Mouse (Mus musculus) midbrain, postnatal 0 days (tissue): Measurements from ENCODE around the gene Prph. TPM values are rescaled to one million over a fixed set of nuclear protein-coding genes. Genes with fewer than 3 reads are reported as not detected.
A peak's percentile ranks its signal among the peaks of the same experiment; 100 is the strongest.

ENCODE experiments used
- ATAC-seq: fragments of 200-750 bp; cut with Nextera tagmentation; 2 replicates; pipeline ENCODE4 v1.8.0; 2017; ENCODE audit warnings: moderate number of reproducible peaks, mild to moderate bottlenecking, moderate TSS enrichment, moderate library complexity; ENCODE audit not compliant: low FRiP score
- DNase-seq: peaks from one replicate; pipeline ENCODE4 v3.0.0-alpha.2; 2015; ENCODE audit warnings: low spot score
- H3K27ac ChIP-seq: fragments of 300-500 bp; sonication (generic); 2 replicates; pipeline ENCODE4 v1.5.1; 2014; ENCODE audit warnings: low read depth, mild to moderate bottlenecking, low read length, mixed read lengths
- H3K27me3 ChIP-seq: fragments of 300-500 bp; sonication (generic); 2 replicates; pipeline ENCODE4 v1.6.1; 2014; ENCODE audit warnings: low read length, control low read depth, mixed read lengths; ENCODE audit not compliant: insufficient read depth
- H3K36me3 ChIP-seq: fragments of 300-500 bp; sonication (generic); 2 replicates; pipeline ENCODE4 v1.6.1; 2014; ENCODE audit warnings: low read length, control low read depth, mixed read lengths; ENCODE audit not compliant: insufficient read depth
- H3K4me1 ChIP-seq: fragments of 300-500 bp; sonication (generic); 2 replicates; pipeline ENCODE4 v1.6.1; 2014; ENCODE audit warnings: mild to moderate bottlenecking, control low read depth, antibody characterized with exemption, low read length, mixed read lengths; ENCODE audit not compliant: insufficient read depth
- H3K4me2 ChIP-seq: fragments of 300-500 bp; sonication (generic); 2 replicates; pipeline ENCODE4 v1.6.1; 2014; ENCODE audit warnings: low read depth, mild to moderate bottlenecking, low read length, mixed read lengths; ENCODE audit not compliant: poor library complexity, severe bottlenecking
- H3K4me3 ChIP-seq: fragments of 300-500 bp; sonication (generic); 2 replicates; pipeline ENCODE4 v1.5.1; 2014; ENCODE audit warnings: low read depth, mild to moderate bottlenecking, low read length, moderate library complexity
- H3K9ac ChIP-seq: fragments of 300-500 bp; sonication (generic); replicated peaks from 2 replicates; pipeline ENCODE4 v1.6.1; 2014; ENCODE audit warnings: mild to moderate bottlenecking, low read length, moderate library complexity, mixed read lengths; ENCODE audit not compliant: poor library complexity, severe bottlenecking
- H3K9me3 ChIP-seq: fragments of 300-500 bp; sonication (generic); 2 replicates; pipeline ENCODE4 v1.6.1; 2016; ENCODE audit warnings: low read length, control low read depth
- CTCF ChIP-seq: IDR thresholded peaks from 2 replicates; pipeline ENCODE4 v1.5.1; 2016; ENCODE audit warnings: antibody characterized with exemption, mild to moderate bottlenecking
- WGBS: fragments of 180-500 bp; shearing (Covaris S2); extraction: QIAGEN DNeasy Blood & Tissue Kit; methylation state at CpG from one replicate; pipeline ENCODE4 v1.1.7; 2014; 5-methylcytosine and 5-hydroxymethylcytosine counted together
- polyA plus RNA-seq: library from polyadenylated mRNA; unstranded; fragments of >200 nt; fragmentation: Nextera tagmentation; extraction: Ambion mirVana; gene quantifications from 2 replicates; pipeline ENCODE4 v1.2.1, GENCODE M21; 2015
- total RNA-seq: library from RNA; depleted of rRNA; stranded (reverse); fragments of >200 nt; gene quantifications from 2 replicates; pipeline ENCODE4 v1.2.3, GENCODE M21; 2014

Prph gene
- total and polyA plus RNA-seq, 2 experiments from 2014 or later = 9.1 to 11.2 TPM

- H3K4me2 ChIP-seq = no peak overlapping the region
- H3K4me1 ChIP-seq = no peaks in the 10 kb centered on the region
- no peaks in the 10 kb centered on the region for H3K9me3 ChIP-seq
- H3K27ac ChIP-seq = no peak overlapping the region
- no peaks in the 10 kb centered on the region for H3K27me3 ChIP-seq
- no peak for TF ChIP-seq CTCF
- 34% methylated on average over 9 of the region's 9 CpGs for WGBS
- H3K36me3 ChIP-seq = no peaks in the 10 kb centered on the region
- H3K9ac ChIP-seq = no peak overlapping the region
- ATAC-seq = no peak
- no peak overlapping the region for H3K4me3 ChIP-seq
- DNase-seq = peak; percentile 34
These were observed 37.0 kb upstream of the Prph start for GRCm38 (mm10) chr15:99017986-99018385.

DNA sequence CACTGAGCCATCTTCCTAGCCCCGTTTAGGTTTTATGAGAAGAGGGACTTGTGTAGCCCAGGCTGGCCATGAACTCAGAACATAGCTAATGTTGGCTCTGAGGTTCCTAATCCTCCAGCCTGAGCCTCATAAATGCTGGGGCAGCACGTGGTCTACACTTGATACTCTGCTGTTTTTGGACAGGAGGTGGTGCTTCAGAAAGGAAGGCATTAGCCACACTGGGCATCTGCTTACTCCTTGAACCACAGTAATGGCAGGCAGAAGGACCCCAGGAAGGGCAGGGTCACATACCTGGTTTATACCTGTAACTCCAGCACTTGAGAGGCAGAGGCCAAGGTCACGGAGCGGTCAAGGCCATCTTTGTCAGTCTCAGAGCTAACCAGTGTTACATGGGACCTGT, 36.3 kb upstream of the Prph start:
- Histone ChIP-seq H3K9ac (no peak overlapping the region), H3K9me3 (no peaks in the 10 kb centered on the region), H3K36me3 (no peaks in the 10 kb centered on the region), H3K27me3 (no peaks in the 10 kb centered on the region), H3K4me2 (no peak overlapping the region), H3K4me3 (no peak overlapping the region), H3K27ac (no peak overlapping the region), H3K4me1 (no peaks in the 10 kb centered on the region)
- 76% methylated on average over 4 of the region's 4 CpGs for WGBS
- DNase-seq (no peak), ATAC-seq (no peak)
- TF ChIP-seq CTCF = no peak

DNA sequence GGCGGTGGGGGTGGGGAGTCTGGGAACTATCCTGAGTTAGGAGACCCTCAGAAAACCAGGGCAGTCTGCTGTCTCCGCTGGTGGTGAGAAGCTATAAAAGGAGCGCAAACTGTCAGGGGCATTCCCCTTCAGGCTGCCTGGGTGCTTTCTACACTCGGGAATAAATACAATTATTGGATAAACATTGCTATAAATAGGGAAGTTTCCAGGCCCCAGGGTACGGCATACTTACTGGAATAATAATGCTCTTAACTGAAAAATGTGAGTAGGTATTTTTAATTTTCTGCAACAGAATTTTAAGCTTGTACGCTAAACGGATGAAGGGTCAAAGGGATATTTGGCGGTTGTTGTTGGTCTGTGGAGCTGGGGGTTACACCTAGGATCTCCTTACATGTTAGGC, 35.5 kb upstream of the Prph start:
- H3K4me3 ChIP-seq = no peak overlapping the region
- DNase-seq (no peak), ATAC-seq (no peak)
- H3K9ac ChIP-seq = no peak overlapping the region
- H3K4me2 ChIP-seq = no peak overlapping the region
- no peaks in the 10 kb centered on the region for H3K4me1 ChIP-seq
- no peaks in the 10 kb centered on the region for H3K9me3 ChIP-seq
- H3K27ac ChIP-seq = no peak overlapping the region
- no peaks in the 10 kb centered on the region for H3K36me3 ChIP-seq
- H3K27me3 ChIP-seq = no peaks in the 10 kb centered on the region
- no peak for TF ChIP-seq CTCF
- 62% methylated on average over 8 of the region's 8 CpGs for WGBS

- no peak for TF ChIP-seq CTCF
- no peak overlapping the region for H3K27ac ChIP-seq
- H3K4me2 ChIP-seq = no peak overlapping the region
- H3K4me3 ChIP-seq = no peak overlapping the region
- H3K36me3 ChIP-seq = no peaks in the 10 kb centered on the region
- no peaks in the 10 kb centered on the region for H3K9me3 ChIP-seq
- no peaks in the 10 kb centered on the region for H3K27me3 ChIP-seq
- no peak for DNase-seq
- no peak overlapping the region for H3K9ac ChIP-seq
- H3K4me1 ChIP-seq = no peaks in the 10 kb centered on the region
- no peak for ATAC-seq
- WGBS = 95% methylated on average over 4 of the region's 4 CpGs
These were observed 34.8 kb upstream of the Prph start for GRCm38 (mm10) chr15:99020171-99020570.

- H3K36me3 ChIP-seq = no peaks in the 10 kb centered on the region
- no peak for DNase-seq
- H3K4me1 ChIP-seq = no peaks in the 10 kb centered on the region
- ATAC-seq = no peak
- H3K4me2 ChIP-seq = no peak overlapping the region
- WGBS = 98% methylated on average over 7 of the region's 7 CpGs
- no peaks in the 10 kb centered on the region for H3K27me3 ChIP-seq
- no peak overlapping the region for H3K9ac ChIP-seq
- no peaks in the 10 kb centered on the region for H3K9me3 ChIP-seq
- no peak overlapping the region for H3K4me3 ChIP-seq
- no peak overlapping the region for H3K27ac ChIP-seq
- TF ChIP-seq CTCF = no peak
These were observed 33.7 kb upstream of the Prph start for GRCm38 (mm10) chr15:99021255-99021654.

DNA sequence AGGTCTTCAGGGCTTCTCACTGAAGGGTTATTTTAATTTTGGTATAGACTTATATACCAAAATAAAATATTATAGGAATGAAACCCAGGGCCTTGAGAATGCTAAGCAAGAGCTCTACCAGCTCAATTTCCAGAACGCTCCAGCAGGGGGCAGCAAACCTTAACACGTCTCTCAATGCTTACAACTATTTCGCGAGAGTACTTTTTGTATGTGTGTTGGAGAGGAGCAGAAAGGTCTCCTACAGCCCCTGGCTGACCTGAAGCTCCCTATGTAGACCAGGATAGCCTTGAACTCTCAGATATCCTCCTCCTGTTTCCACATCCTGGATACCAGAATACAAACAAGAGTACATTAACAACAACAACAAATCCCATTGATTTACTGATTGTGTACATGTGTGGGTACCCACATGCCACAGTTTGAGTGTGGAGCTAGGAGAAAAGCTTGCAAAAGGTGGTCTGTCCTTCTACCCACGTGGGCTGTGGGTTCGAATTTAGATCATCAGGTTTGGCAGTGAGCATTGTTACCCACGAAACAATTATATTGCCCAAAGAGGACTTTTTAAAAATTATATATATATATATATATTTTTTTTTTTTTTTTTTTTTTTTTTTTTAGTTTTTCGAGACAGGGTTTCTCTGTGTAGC, 30.2 kb upstream of the Prph start:
- Histone ChIP-seq H3K4me2 (no peak overlapping the region), H3K4me3 (no peak overlapping the region), H3K4me1 (no peaks in the 10 kb centered on the region), H3K27me3 (peaks cover 9% of the 10 kb centered on the region; the same call in 1 of the 2 replicates), H3K9ac (no peak overlapping the region), H3K9me3 (no peaks in the 10 kb centered on the region), H3K36me3 (no peaks in the 10 kb centered on the region), H3K27ac (no peak overlapping the region)
- peak; percentile 86 for DNase-seq
- 22% methylated on average over 7 of the region's 8 CpGs for WGBS
- ATAC-seq = no peak
- peak; percentile 86 for TF ChIP-seq CTCF
